Mouse (Mus musculus) heart, embryonic 16.5 days (tissue): ENCODE measurements around the gene Nr3c2. TPM values are rescaled to one million over a fixed set of nuclear protein-coding genes. Genes with fewer than 3 reads are reported as not detected.

Experiments
- ATAC-seq: fragments of 200-750 bp; cut with Nextera tagmentation; replicated peaks from 2 replicates; pipeline ENCODE4 v1.8.0; 2017; ENCODE audit warnings: moderate number of reproducible peaks; ENCODE audit not compliant: insufficient read depth, low FRiP score; ENCODE audit errors: extremely low read depth
- H3K27ac ChIP-seq: fragments of 300-500 bp; sonication (generic); 2 replicates; pipeline ENCODE4 v1.5.1; 2014; ENCODE audit warnings: mild to moderate bottlenecking, low read length, control low read depth, moderate library complexity
- H3K27me3 ChIP-seq: fragments of 300-500 bp; sonication (generic); 2 replicates; pipeline ENCODE4 v1.6.1; 2014; ENCODE audit warnings: low read length, mixed read lengths; ENCODE audit not compliant: control insufficient read depth, insufficient read depth
- H3K36me3 ChIP-seq: fragments of 300-500 bp; sonication (generic); 2 replicates; pipeline ENCODE4 v1.6.1; 2014; ENCODE audit not compliant: control insufficient read depth, insufficient read depth
- H3K4me1 ChIP-seq: fragments of 300-500 bp; sonication (generic); 2 replicates; pipeline ENCODE4 v1.6.1; 2014; ENCODE audit warnings: low read length, mixed read lengths; ENCODE audit not compliant: control insufficient read depth, insufficient read depth
- H3K4me2 ChIP-seq: fragments of 300-500 bp; sonication (generic); 2 replicates; pipeline ENCODE4 v1.6.1; 2014; ENCODE audit warnings: low read depth, mild to moderate bottlenecking, control low read depth, low read length
- H3K4me3 ChIP-seq: fragments of 300-500 bp; sonication (generic); 2 replicates; pipeline ENCODE4 v1.5.1; 2014; ENCODE audit warnings: mild to moderate bottlenecking, control low read depth, low read length
- H3K9ac ChIP-seq: fragments of 300-500 bp; sonication (generic); 2 replicates; pipeline ENCODE4 v1.6.1; 2014; ENCODE audit warnings: low read length, control low read depth
- H3K9me3 ChIP-seq: fragments of 300-500 bp; sonication (generic); replicated peaks from 2 replicates; pipeline ENCODE4 v1.6.1; 2016; ENCODE audit warnings: low read length; ENCODE audit not compliant: control insufficient read depth
- WGBS: fragments of 180-500 bp; shearing (Covaris S2); extraction: QIAGEN DNeasy Blood & Tissue Kit; methylation state at CpG from one replicate; pipeline ENCODE4 v1.1.7; 2014; 5-methylcytosine and 5-hydroxymethylcytosine counted together
- polyA plus RNA-seq: library from polyadenylated mRNA; unstranded; fragments of >200 nt; fragmentation: Nextera tagmentation; extraction: Ambion mirVana; gene quantifications from 2 replicates; pipeline ENCODE4 v1.2.1, GENCODE M21; 2015

The Nr3c2 gene
- polyA plus RNA-seq, 1 experiment from 2014 or later, result 4.7 TPM

DNA sequence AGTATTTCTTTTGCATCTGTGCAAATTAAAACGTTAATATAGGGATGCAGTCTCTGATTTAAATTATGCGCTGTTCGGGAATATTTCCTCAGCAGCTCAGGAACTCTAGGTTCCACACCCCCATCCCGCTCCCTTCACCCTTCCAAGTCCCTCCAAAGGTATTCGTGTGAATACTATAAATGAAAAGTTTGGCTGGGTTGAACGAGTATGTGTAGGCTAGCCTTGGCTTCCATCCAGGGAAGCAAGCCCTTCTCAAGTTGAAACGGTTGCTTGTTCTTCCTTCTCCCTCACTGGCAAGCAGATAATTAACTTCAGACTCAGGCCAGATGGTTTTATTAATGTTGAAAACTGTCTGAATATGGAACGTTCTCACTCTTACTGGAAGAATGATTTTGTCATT lies 186.8 kb downstream of the Nr3c2 start:
- no peaks in the 10 kb centered on the region for H3K9me3 ChIP-seq
- no peak overlapping the region for H3K9ac ChIP-seq
- H3K36me3 ChIP-seq, result no peaks in the 10 kb centered on the region
- no peak overlapping the region for H3K4me2 ChIP-seq
- H3K4me1 ChIP-seq, result no peaks in the 10 kb centered on the region
- ATAC-seq, result no peak
- H3K27ac ChIP-seq, result no peak overlapping the region
- 58% methylated on average over 8 of the region's 8 CpGs for whole genome bisulfite sequencing
- no peak overlapping the region for H3K4me3 ChIP-seq
- H3K27me3 ChIP-seq, result no peaks in the 10 kb centered on the region

DNA sequence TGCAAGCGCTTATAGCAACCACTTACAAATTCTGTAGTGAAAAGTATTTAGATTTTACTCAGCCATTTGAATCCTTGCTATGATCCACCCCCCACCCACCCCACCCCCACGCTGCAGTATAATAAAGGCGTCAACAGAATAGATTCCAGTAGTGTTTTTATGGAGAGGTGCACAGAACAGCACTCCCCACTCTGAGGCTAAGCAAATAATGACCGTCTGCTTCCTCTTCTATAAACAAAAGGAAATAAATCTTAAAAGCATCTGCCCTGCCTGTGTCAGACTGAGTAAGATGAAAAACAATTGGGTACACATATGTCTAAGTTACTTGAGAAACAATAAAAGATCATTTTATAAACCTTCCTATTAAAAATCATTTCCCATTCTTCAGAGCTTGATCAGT lies 197.5 kb downstream of the Nr3c2 start:
- Histone ChIP-seq H3K4me2 (no peak overlapping the region), H3K9me3 (no peaks in the 10 kb centered on the region), H3K4me1 (no peaks in the 10 kb centered on the region), H3K27ac (no peak overlapping the region), H3K9ac (no peak overlapping the region), H3K4me3 (no peak overlapping the region), H3K27me3 (no peaks in the 10 kb centered on the region), H3K36me3 (no peaks in the 10 kb centered on the region)
- WGBS, result 58% methylated on average over 4 of the region's 4 CpGs
- ATAC-seq, result no peak

DNA sequence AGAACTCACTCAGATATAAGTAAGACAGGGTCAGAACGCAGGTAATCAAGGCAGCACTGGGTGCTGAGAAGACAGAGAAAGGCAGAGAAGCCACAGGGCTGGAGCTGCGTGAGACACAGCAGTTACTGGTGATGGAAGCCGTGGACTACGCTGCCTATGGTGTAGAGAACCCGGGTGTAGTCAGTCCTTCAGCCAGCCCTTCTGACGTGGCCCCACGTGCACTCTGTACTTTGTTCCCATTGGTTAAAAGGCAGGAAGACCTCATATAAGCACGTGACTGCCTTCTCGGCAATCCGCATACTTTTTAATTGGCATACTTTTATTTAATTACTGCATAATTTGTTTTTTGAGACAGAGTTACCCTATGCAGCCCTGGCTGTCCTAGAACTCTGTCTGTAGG lies 198.9 kb downstream of the Nr3c2 start:
- 86% methylated on average over 10 of the region's 10 CpGs for WGBS

DNA sequence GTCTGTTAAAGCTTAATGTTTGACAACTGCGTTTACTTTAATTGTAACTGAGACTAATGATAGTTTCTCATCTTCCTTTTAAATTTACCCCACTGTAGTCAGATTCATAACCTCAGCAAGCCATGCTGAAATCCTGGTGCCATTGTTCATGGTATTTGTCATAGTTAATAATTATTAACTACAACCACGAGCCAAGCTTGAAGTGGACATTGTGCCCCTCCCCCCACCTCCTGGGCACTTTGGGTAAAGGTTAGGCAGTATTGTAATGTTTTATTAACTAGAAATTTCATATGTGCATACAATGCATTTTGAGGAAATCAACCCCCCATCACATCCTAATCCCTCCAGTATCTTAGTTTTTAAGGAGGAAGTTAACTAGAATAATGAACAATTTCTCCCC lies 201.1 kb downstream of the Nr3c2 start:
- H3K4me1 ChIP-seq, result no peaks in the 10 kb centered on the region
- no peaks in the 10 kb centered on the region for H3K9me3 ChIP-seq
- H3K9ac ChIP-seq, result no peak overlapping the region
- no peak for ATAC-seq
- no peak overlapping the region for H3K4me3 ChIP-seq
- no peak overlapping the region for H3K4me2 ChIP-seq
- H3K27ac ChIP-seq, result no peak overlapping the region
- no peaks in the 10 kb centered on the region for H3K36me3 ChIP-seq
- H3K27me3 ChIP-seq, result no peaks in the 10 kb centered on the region
- 87% methylated on average over 2 of the region's 2 CpGs for WGBS

More for the DNA sequence above, 198.9 kb downstream of the Nr3c2 start:
- H3K9ac ChIP-seq, result no peak overlapping the region
- no peak overlapping the region for H3K4me2 ChIP-seq
- no peaks in the 10 kb centered on the region for H3K9me3 ChIP-seq
- no peak for ATAC-seq
- H3K27ac ChIP-seq, result no peak overlapping the region
- H3K27me3 ChIP-seq, result no peaks in the 10 kb centered on the region
- H3K4me1 ChIP-seq, result no peaks in the 10 kb centered on the region
- H3K4me3 ChIP-seq, result no peak overlapping the region
- no peaks in the 10 kb centered on the region for H3K36me3 ChIP-seq

DNA sequence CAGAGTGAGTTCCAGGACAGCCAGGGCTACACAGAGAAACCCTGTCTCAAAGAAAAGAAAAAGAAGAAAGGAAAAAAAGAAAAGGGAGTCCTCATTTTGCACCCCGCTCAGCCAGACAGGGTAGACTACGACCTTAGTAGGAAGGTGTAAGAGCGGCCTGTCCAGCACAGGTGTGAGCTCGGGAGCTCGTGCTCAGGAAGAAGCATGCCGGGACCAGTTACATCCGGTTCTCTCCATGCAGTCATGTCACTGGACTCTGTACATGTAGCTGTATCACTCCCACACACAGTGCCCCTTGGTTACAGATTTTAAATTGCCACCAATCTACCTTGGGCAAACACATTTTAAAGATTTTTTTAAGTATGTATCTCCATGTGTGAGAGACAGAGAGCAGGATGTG lies 203.6 kb downstream of the Nr3c2 start:
- H3K36me3 ChIP-seq, result no peaks in the 10 kb centered on the region
- no peak overlapping the region for H3K27ac ChIP-seq
- H3K9me3 ChIP-seq, result no peaks in the 10 kb centered on the region
- no peaks in the 10 kb centered on the region for H3K27me3 ChIP-seq
- ATAC-seq, result no peak
- H3K4me2 ChIP-seq, result no peak overlapping the region
- H3K9ac ChIP-seq, result no peak overlapping the region
- 86% methylated on average over 7 of the region's 7 CpGs for WGBS
- H3K4me1 ChIP-seq, result no peaks in the 10 kb centered on the region
- no peak overlapping the region for H3K4me3 ChIP-seq

DNA sequence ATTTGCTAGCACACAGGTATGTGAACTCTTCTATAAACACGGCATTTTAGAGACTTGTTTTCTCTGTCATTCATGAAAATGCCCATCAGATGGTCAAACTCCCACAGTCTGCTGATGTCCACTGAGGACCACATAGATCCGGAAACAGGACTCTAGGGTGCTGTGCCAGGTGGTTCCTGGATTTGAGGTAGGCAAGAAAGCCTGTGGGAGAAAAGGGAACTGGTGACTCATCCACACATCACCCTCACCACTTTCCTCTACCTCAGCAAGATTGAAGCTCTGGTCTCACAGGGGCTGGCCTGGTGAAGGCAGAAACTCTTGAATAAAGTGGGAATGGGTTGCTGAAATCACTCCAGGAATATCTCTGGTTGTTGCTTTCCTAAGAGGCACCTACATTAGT lies 213.5 kb downstream of the Nr3c2 start:
- H3K4me2 ChIP-seq, result no peak overlapping the region
- H3K4me3 ChIP-seq, result no peak overlapping the region
- no peaks in the 10 kb centered on the region for H3K9me3 ChIP-seq
- H3K36me3 ChIP-seq, result no peaks in the 10 kb centered on the region
- H3K4me1 ChIP-seq, result no peaks in the 10 kb centered on the region
- WGBS, result 79% methylated on average over 2 of the region's 2 CpGs
- no peaks in the 10 kb centered on the region for H3K27me3 ChIP-seq
- no peak overlapping the region for H3K9ac ChIP-seq
- ATAC-seq, result no peak
- no peak overlapping the region for H3K27ac ChIP-seq

DNA sequence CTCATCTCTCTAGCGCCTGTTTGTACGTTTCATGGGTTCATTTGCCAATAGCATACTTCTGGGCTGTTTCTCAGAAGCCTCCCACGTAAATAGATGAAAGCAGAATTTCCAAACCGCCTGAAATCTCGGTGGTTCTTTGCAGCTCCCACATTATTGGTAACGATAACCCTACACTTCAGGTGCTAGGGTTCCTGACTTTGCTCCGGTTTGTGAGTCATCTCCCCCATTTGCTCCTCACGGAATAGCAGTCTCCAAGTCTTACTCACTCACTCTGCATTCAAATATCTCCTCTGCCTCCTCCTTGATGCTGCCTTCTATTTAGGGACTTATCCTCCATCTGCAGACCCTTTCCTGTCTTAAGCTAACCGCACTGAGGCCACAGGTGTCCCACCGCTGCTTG lies 215.5 kb downstream of the Nr3c2 start:
- Histone ChIP-seq H3K27ac (no peak overlapping the region), H3K4me3 (no peak overlapping the region), H3K9ac (no peak overlapping the region), H3K4me1 (no peaks in the 10 kb centered on the region), H3K27me3 (no peaks in the 10 kb centered on the region), H3K4me2 (no peak overlapping the region), H3K36me3 (no peaks in the 10 kb centered on the region), H3K9me3 (no peaks in the 10 kb centered on the region)
- 81% methylated on average over 10 of the region's 10 CpGs for WGBS
- no peak for ATAC-seq

DNA sequence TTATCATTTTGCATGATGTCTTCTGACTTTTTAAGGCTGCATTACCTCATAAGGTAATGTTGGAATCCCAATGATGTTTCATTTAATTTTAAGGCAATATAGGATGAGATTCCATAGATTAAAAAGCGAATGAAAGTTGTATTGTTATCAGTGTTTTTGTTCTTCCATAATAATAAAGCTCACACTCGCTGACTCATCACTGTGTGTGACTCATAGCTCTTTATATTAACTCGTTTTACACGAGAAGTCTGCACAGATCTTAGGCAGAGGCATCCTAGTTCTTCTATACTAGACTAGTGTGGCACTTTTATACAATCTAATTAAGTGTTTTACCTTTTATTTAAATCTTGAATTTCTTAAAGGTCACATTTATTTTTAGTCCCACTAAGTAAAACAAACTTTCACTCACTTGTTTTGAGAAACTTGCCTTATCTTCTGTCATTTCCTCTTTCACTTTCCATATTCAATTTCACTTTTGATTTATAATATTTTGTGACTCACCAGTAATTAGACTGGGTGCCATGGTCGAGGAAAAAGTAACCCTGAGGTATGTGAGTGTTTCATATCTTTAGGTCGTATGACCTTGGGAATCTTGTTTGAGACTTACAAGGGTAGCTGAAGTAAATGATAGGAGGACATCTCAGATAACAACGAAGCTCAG lies 217.3 kb downstream of the Nr3c2 start:
- H3K9ac ChIP-seq, result no peak overlapping the region
- H3K4me1 ChIP-seq, result peaks cover 11% of the 10 kb centered on the region
- no peaks in the 10 kb centered on the region for H3K27me3 ChIP-seq
- no peak overlapping the region for H3K27ac ChIP-seq
- no peaks in the 10 kb centered on the region for H3K9me3 ChIP-seq
- H3K4me2 ChIP-seq, result no peak overlapping the region
- no peak overlapping the region for H3K4me3 ChIP-seq
- no peak for ATAC-seq
- 43% methylated on average over 7 of the region's 7 CpGs for WGBS
- H3K36me3 ChIP-seq, result no peaks in the 10 kb centered on the region

DNA sequence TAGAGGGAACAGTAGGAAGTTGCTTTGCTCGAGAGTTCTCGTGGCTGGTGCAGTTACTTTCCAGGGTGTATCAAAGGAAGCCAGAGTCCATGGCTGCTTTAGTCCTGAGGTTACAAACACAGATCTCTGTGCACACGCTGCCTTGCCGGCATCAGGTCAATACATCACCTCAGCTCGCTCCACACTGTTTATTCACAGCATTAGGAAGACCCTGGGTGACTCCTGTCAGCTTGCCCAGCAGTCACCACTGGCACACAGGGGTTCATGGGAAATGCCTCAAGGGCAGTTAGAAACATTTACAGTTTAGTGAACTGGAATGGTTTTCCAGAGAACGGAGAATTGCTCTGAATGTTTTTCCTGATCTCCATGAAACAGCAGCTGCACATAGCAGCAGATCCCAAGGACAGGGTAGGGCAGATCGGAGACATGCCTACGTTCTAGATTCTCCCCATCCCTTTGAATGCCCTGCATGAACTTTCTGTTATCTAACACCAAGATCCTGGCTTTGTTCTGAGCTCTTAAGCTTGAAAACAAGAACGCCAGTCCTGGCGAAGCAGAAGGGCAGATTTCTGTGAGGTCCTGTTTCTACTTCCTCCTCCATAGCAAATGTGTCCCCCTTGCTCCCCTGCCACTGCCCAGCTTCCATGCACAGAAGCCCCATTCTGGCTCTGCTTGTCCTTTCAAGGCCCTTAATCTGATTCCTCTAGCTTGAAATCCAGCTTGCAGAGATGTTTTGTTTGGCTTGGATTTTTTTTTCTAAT lies 221.7 kb downstream of the Nr3c2 start:
- no peaks in the 10 kb centered on the region for H3K36me3 ChIP-seq
- H3K4me3 ChIP-seq, result no peak overlapping the region
- H3K9me3 ChIP-seq, result no peaks in the 10 kb centered on the region
- WGBS, result 44% methylated on average over 10 of the region's 10 CpGs
- peak overlapping the region; percentile 59; the same call in 1 of the 2 replicates for H3K27ac ChIP-seq
- H3K9ac ChIP-seq, result peak overlapping the region; percentile 38; the same call in 1 of the 2 replicates
- ATAC-seq, result no peak
- no peaks in the 10 kb centered on the region for H3K27me3 ChIP-seq
- H3K4me2 ChIP-seq, result no peak overlapping the region
- H3K4me1 ChIP-seq, result peaks cover 18% of the 10 kb centered on the region
